Mouse (Mus musculus): ENCODE data around the gene Pycr1.

Gene Pycr1

DNA sequence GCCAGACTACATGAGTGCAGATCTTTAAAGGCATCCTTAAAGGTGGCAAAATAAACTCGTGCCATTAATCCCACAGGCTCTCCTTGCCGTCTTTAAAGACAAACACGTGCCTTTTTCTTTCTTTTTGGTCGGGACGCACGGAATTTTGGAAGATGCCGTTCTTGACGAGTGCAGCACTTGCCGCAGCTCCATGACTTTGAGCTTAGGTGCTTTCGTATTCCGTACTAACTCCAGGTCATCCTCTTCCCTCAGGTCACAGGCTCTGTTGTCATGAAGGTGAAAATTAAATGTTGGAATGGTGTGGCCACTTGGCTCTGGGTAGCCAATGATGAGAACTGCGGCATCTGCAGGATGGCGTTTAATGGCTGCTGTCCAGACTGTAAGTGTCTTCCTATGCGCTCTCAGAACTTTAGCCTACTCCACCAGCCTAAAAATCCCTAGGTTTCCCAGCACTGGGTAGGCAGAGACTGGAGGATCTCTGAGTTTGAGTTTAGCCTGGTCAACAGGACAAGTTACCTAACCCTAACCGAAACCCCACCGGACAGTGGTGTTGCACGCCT is 44.5 kb downstream of the Pycr1 start:
- peak; percentile 86 for DNase-seq

DNA sequence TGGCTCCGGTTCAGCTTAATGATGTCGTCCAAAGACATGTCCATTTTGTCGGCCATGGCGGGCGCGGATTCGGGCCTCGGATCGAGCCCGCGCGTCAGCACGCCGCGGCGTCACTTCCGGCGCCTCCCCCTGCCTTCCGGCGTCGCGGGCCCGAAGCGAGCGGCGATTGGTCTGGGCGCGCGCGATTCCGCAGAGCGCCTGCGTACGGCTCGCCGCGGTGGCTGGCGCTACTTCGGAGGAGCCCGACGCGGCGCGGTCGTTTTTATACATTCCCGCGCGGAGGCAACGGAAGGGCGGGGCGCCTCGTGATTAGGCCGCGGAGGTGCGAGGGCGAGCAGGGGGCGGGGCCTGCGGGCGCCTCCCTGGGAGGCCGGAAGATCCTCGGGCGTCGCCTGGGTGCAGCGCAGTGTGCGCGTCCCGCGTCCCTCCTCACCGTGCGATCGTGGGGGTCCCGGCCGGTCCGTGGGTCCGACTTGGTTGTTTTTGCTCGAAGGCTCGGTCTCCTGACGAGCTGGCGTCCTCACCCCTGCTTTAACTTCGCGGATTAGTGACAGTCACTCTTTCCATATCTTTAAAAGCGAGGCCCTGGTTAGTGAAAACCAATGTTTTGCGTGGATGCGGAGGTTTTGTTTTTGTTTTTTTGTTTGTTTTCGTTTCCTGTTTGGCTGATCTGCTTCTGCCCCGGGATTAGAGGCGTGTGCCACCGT is 45.1 kb downstream of the Pycr1 start, which contains the start of the genes Alyref and Anapc11:
TSS of gene Alyref (minus strand) at position 83 of the 707 bp plus-strand sequence.
TSS of gene Anapc11 (plus strand) at position 139 of the 707 bp plus-strand sequence.
- peak; percentile 99 for DNase-seq

DNA sequence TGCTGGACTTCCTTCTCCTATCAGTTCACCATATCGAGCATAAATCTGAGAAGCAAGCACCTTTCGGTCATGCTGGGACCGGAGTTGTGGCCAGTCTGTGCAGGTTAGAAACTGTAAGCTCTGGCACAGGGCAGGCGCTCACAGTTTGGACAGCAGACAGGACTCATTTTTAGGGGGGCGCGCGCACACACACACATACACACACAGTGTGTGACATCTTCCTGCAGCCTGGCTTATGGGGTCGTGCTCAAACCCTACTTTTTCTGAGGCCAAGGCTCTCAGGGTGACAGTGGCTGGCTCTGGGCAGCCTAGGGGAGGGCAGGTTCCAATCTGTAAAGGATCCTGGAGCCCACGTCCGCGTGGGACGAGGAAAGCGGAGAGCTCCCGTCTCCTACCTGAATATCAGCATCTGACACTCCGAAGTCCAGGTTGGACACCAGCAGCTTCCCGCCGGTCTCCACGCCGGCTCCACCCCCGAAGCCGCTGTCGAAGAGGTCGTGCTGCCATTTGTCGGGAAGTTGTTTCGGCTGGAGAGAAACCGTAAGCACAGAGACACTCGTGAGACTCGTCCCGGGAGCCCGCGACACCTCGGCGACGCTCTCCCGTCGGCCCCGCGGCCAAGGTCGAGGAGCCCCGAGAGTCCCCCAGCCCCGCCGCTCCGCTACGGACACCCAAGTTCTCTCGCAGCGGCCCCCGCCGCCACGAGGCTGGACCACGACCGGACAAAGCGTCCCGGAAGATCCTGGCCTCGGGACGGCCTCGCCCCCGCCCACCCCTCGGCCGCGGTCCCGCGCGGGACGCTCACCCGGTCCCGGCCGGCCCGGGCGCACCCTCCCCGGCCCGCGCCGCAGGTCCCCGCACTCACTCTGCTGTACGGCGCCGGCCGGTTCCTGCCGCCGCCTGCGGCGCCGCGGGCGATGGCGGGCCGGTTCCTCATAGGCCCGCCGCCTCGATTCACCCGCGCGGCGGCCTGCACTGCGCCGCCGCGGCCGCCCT is 46.0 kb downstream of the Pycr1 start:
- DNase-seq = peak; percentile 93

DNA sequence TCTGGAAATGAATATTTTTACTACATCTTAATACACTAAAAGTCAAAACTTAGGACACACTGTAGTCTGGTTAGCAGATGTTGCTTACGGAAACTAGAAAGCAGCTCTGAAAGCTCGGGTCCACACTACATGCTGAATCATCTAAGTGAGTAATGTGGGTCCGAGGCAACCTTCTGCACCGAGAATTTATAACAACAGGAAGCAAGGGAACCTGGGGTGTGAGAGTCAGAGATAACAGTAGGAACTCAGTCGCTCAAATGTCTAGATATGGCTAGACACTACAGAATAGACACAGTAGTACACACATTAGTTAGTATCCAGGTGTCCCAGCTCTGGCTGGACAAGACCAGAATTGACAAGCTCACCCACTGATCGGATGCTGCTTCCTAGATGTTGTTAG is 55.0 kb downstream of the Pycr1 start:
- no peak for DNase-seq
